Mouse (Mus musculus) E14TG2a.4 (cell line): Measurements from ENCODE around the gene Myrfl.

ENCODE experiments used
- CTCF ChIP-seq: conservative IDR thresholded peaks from 2 replicates; pipeline ENCODE4 v1.5.1; 2014; ENCODE audit warnings: low read length
- NANOG ChIP-seq: IDR thresholded peaks from 2 replicates; pipeline ENCODE4 v1.6.1; 2014; ENCODE audit warnings: borderline replicate concordance, low read length, mixed read lengths

- TF ChIP-seq CTCF: no peak
- no peak for TF ChIP-seq NANOG
These were observed 94.4 kb downstream of the Myrfl start for GRCm38 (mm10) chr10:116802178-116802794.
